Mouse (Mus musculus) brain, embryonic 14.5 days (tissue): Measurements from ENCODE around the gene Vcp.

ENCODE experiments used
- CTCF ChIP-seq: fragments of 200-500 bp; IDR thresholded peaks from 2 replicates; pipeline ENCODE4 v1.5.1; 2012; ENCODE audit warnings: inconsistent platforms, mild to moderate bottlenecking, moderate library complexity, borderline replicate concordance; ENCODE audit not compliant: insufficient read depth, insufficient read length; ENCODE audit errors: extremely low read depth
- POLR2A ChIP-seq: fragments of 200-500 bp; IDR thresholded peaks from 2 replicates; pipeline ENCODE4 v1.6.1; 2012; ENCODE audit warnings: mild to moderate bottlenecking, inconsistent platforms, borderline replicate concordance; ENCODE audit not compliant: poor library complexity, insufficient read depth, insufficient read length, severe bottlenecking; ENCODE audit errors: extremely low read depth

DNA sequence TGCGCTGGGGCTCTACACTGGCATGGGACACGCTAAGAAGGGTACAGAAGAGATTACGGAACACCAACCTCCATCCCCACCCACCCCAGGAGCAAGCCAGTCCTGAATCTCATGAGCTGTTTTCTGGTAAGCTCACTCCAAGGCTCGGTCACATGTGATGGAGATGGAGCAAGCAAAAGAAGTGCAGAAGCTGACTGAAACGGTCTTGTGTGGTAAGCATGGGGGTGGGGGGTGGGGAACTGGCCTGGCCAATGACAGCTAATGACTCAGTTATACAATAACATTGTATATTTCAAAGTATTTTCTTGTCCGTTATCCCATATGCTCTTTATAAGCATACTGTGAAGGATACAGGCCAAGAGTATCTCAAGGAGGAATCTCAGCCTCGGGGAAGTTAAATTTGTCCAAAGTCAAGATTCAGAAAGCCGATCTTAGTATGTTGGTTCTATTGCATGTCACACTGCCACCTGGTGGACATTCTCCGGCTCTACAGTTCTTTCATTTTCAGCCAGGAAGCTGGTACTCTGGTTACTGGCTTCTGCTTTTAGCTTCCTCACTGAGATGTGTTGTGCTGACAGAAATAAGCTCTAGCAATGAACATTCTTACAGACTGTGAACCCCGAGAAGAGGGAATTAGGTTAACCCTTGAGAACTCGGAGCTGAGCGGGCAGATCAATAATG lies 35.1 kb downstream of the Vcp start:
- TF ChIP-seq POLR2A (no peak), CTCF (peak; percentile 85; the same call in 1 of the 2 replicates)
